Mouse (Mus musculus) limb, embryonic 11.5 days (tissue): ENCODE measurements at regions not wholly inside any gene's neighbourhood (a gene's known extent, or its start where the extent isn't known, plus 50 kb on each side); places are given as distances from the start of the nearest gene placed in this dataset.

Source experiments
- ATAC-seq: fragments of 200-750 bp; cut with Nextera tagmentation; 2 replicates; pipeline ENCODE4 v1.8.0; 2017; ENCODE audit warnings: low read depth; ENCODE audit not compliant: insufficient number of reproducible peaks, low FRiP score, low TSS enrichment
- DNase-seq: peaks from one replicate; pipeline ENCODE4 v3.0.0-alpha.2; 2015; ENCODE audit warnings: low spot score
- H3K27ac ChIP-seq: fragments of 300-500 bp; sonication (generic); replicated peaks from 2 replicates; pipeline ENCODE4 v1.5.1; 2014; ENCODE audit warnings: low read depth, mild to moderate bottlenecking, low read length
- H3K27me3 ChIP-seq: fragments of 300-500 bp; sonication (generic); 2 replicates; pipeline ENCODE4 v1.6.1; 2014; ENCODE audit warnings: mild to moderate bottlenecking, low read length, mixed read lengths; ENCODE audit not compliant: control insufficient read depth, insufficient read depth
- H3K36me3 ChIP-seq: fragments of 300-500 bp; sonication (generic); 2 replicates; pipeline ENCODE4 v1.6.1; 2014; ENCODE audit warnings: mild to moderate bottlenecking, low read length, moderate library complexity, mixed read lengths; ENCODE audit not compliant: control insufficient read depth, insufficient read depth
- H3K4me1 ChIP-seq: fragments of 300-500 bp; sonication (generic); 2 replicates; pipeline ENCODE4 v1.6.1; 2014; ENCODE audit warnings: low read length, mixed read lengths; ENCODE audit not compliant: control insufficient read depth, insufficient read depth
- H3K4me2 ChIP-seq: fragments of 300-500 bp; sonication (generic); 2 replicates; pipeline ENCODE4 v1.6.1; 2014; ENCODE audit warnings: low read depth, mild to moderate bottlenecking, moderate library complexity; ENCODE audit not compliant: severe bottlenecking
- H3K4me3 ChIP-seq: fragments of 300-500 bp; sonication (generic); 2 replicates; pipeline ENCODE4 v1.5.1; 2014; ENCODE audit warnings: low read depth, low read length
- H3K9ac ChIP-seq: fragments of 300-500 bp; sonication (generic); 2 replicates; pipeline ENCODE4 v1.6.1; 2014; ENCODE audit warnings: mild to moderate bottlenecking, low read length
- H3K9me3 ChIP-seq: fragments of 300-500 bp; sonication (generic); 2 replicates; pipeline ENCODE4 v1.6.1; 2016; ENCODE audit warnings: low read length; ENCODE audit not compliant: control insufficient read depth
- WGBS: fragments of 180-500 bp; shearing (Covaris S2); extraction: QIAGEN DNeasy Blood & Tissue Kit; methylation state at CpG from one replicate; pipeline ENCODE4 v1.1.7; 2014; 5-methylcytosine and 5-hydroxymethylcytosine counted together

DNA sequence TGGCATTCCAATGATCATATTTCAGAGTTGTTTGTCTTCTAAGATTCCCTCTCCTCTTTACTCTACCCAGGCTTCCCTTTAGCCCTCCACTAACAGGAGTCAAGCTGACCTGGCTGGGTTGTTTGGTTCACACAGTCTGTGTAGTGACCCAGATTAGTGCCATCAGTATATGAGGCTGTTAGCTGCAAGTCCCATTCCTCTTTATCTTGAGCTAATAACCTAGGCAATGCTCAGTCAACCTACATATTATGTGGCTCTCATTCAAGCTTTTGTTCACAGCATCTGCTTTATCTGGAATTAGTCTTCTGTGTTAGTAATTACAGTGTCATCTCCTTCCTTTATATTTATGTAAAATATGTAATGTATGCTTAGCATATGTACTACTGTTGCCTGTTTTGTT lies 490.1 kb upstream of the Syt1 start:
- no peak overlapping the region for H3K9ac ChIP-seq
- H3K4me3 ChIP-seq: no peak overlapping the region
- no peaks in the 10 kb centered on the region for H3K9me3 ChIP-seq
- H3K27ac ChIP-seq: no peak overlapping the region
- DNase-seq (no peak), ATAC-seq (no peak)
- H3K36me3 ChIP-seq: no peaks in the 10 kb centered on the region
- H3K27me3 ChIP-seq: no peaks in the 10 kb centered on the region
- H3K4me2 ChIP-seq: no peak overlapping the region
- H3K4me1 ChIP-seq: no peaks in the 10 kb centered on the region

DNA sequence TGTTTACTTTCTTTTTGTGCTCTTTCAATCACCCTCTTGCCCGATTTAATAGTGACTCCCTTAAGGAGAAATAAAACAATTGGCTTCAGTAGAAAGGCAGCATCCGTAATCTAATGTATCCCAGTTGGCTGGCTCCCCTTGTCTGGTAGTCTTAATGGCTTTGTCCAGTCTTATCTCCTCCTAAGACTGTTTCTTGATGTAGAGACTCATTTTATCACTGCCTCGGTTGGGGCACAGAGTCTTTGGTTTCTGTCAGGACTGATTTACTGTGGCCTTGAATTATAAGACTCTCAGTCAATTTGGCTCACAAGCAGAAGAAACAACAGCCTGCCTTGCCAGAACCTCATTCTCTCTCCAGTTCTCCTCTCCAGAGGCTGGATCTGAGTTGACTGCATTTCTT lies 487.5 kb upstream of the Syt1 start:
- no peaks in the 10 kb centered on the region for H3K27me3 ChIP-seq
- no peaks in the 10 kb centered on the region for H3K4me1 ChIP-seq
- no peak for DNase-seq
- H3K36me3 ChIP-seq: no peaks in the 10 kb centered on the region
- no peak overlapping the region for H3K27ac ChIP-seq
- no peak overlapping the region for H3K4me2 ChIP-seq
- H3K9me3 ChIP-seq: no peaks in the 10 kb centered on the region
- no peak overlapping the region for H3K4me3 ChIP-seq
- no peak overlapping the region for H3K9ac ChIP-seq
- WGBS: 76% methylated on average over 3 of the region's 3 CpGs
- no peak for ATAC-seq

DNA sequence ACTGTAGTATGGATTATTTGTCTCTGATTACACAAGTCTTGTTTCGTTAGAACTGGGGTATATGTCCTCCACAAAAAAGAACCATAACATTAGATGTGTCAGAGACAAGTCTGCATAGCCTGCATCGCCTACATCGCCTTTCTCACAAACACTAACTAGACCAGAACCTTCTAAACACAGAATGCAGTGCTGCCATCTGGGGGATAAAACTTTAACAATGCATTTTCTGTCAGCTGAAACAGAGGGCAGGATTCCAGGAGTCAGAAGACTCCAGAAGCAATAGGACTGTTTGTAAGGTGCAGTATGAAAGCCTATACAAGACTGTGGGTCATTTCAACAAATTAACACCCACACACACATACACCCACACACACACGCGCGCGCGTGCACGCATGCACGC lies 485.4 kb upstream of the Syt1 start:
- 86% methylated on average over 10 of the region's 10 CpGs for WGBS
- no peaks in the 10 kb centered on the region for H3K4me1 ChIP-seq

DNA sequence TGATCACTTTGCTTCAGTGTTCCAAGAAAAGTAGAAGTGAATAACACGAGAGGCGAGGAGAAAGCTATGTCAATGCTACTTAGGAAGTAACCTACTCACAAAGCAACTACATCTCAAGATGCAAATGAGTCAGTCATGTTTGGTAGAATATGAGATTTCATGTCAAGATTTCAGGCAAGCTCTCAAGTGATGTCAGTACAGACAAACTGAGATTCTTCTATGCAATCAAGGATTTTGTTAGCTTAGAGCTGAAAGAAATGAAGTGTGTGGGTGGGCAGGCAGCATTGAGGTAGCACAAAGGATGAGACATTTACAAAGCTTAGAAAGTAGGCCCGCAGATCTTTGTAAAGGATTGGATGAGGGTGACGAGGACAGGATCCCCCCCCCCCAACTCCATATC lies 480.0 kb upstream of the Syt1 start:
- ATAC-seq: no peak
- Histone ChIP-seq H3K27ac (no peak overlapping the region), H3K9me3 (no peaks in the 10 kb centered on the region), H3K36me3 (no peaks in the 10 kb centered on the region), H3K27me3 (no peaks in the 10 kb centered on the region), H3K4me1 (no peaks in the 10 kb centered on the region), H3K9ac (no peak overlapping the region), H3K4me2 (no peak overlapping the region), H3K4me3 (no peak overlapping the region)
- no peak for DNase-seq
- WGBS: 87% methylated on average over 4 of the region's 4 CpGs

More for the DNA sequence above, 485.4 kb upstream of the Syt1 start:
- H3K9me3 ChIP-seq: no peaks in the 10 kb centered on the region
- ATAC-seq (no peak; the same call in 1 of the 2 replicates), DNase-seq (no peak)
- H3K36me3 ChIP-seq: no peaks in the 10 kb centered on the region
- no peak overlapping the region for H3K9ac ChIP-seq
- H3K4me2 ChIP-seq: no peak overlapping the region
- H3K27me3 ChIP-seq: no peaks in the 10 kb centered on the region
- no peak overlapping the region for H3K4me3 ChIP-seq
- H3K27ac ChIP-seq: no peak overlapping the region

DNA sequence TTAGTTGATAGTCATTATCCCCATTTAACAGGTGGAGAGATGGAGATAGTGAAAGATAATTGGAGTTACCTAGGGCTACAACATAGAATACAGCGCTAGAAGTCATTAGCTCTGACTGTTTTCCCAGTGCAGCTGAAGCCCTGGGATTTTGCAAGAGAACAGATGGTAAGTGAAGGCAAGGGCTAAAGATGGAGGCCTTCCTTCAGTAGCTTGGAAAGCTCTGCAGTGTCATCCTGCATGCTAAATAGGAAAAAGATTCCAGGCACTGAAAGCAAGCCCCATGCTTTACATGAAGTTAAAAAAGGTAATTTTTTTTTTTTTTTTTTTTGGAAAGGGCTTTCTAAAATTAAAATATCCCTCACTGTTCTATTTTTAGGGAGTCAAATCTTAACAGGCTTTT lies 477.2 kb upstream of the Syt1 start:
- Histone ChIP-seq H3K4me1 (no peaks in the 10 kb centered on the region), H3K27me3 (no peaks in the 10 kb centered on the region), H3K9me3 (no peaks in the 10 kb centered on the region), H3K4me3 (no peak overlapping the region), H3K4me2 (no peak overlapping the region), H3K36me3 (no peaks in the 10 kb centered on the region), H3K27ac (no peak overlapping the region), H3K9ac (no peak overlapping the region)
- ATAC-seq: no peak
- WGBS: 89% methylated on average over 1 of the region's 1 CpGs
- no peak for DNase-seq

DNA sequence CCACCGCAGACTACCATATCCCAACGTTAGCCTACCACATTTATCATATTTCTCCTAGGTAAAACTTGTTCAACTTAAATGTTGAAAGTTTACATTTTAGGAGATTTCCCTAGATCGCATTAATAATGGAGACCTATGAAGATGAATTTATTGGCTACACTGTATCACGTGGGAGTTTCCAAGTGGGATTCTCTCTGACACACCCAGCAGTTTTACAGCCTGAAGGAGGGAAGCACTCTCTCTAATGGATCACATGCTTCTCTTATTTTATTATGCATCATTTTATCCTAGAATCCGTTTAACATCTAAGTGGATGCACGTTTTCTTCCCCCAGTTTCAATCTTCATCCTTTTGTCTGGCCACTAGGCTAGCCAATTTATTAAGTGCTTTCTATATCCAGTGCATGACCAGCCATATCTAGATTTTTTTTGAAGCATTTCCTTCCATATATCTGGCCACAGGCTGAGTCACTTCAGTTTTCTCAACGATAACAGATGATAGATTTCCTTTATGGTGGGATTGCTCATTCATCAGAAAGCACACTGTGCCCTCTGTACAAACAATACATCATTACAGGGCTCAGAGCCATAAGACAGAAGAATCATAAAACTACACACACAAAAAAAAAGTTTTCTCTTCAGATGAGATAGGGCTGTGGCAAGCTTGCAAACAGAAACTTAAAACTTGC lies 476.3 kb upstream of the Syt1 start:
- Histone ChIP-seq H3K27ac (no peak overlapping the region), H3K4me2 (no peak overlapping the region), H3K27me3 (no peaks in the 10 kb centered on the region), H3K4me3 (no peak overlapping the region), H3K9me3 (no peaks in the 10 kb centered on the region), H3K9ac (no peak overlapping the region), H3K4me1 (no peaks in the 10 kb centered on the region), H3K36me3 (no peaks in the 10 kb centered on the region)
- no peak for ATAC-seq
- WGBS: 87% methylated on average over 7 of the region's 7 CpGs
- DNase-seq: no peak

DNA sequence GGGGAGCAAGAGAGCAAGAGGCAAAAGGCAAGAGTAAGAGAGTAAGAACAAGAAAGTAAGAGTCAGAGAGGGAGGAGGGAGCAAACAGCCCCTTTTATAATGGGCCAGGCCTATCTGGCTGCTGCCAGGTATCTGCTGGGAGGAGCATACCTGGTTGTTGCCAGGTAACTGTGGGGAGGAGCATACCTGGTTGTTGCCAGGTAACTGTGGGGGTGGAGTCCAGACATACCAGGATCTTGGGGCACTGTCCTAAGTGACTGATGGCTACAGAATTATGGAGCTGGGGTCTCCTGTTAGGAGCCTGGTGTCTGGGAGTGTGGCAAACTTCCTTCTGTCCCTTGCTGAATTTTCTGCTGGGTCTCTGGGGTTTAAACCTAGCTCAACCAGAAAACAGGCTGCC lies 469.8 kb upstream of the Syt1 start:
- Histone ChIP-seq H3K4me1 (no peaks in the 10 kb centered on the region), H3K4me3 (no peak overlapping the region), H3K27me3 (no peaks in the 10 kb centered on the region), H3K9me3 (no peaks in the 10 kb centered on the region), H3K9ac (no peak overlapping the region), H3K36me3 (no peaks in the 10 kb centered on the region), H3K27ac (no peak overlapping the region), H3K4me2 (no peak overlapping the region)
- no peak for DNase-seq
- no peak for ATAC-seq

DNA sequence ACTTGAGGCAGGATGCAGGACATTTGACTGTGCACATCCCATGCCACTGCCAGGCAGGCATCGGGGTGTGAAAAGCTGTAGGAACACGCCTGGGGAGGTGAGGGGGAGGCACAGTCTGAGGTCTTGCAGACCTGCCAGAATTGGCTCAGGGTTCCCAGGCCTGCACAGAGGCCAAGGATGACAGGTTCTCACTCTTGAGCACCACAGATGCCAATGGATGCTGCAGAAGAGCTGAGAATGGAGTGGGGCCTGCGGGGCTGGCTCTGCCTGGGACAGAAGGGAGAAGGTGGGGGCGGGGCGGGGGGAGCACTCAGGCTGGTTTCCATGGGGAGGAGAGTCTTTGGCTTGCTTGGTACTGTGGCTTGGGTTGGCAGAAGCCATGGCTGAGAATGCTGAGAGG lies 469.2 kb upstream of the Syt1 start:
- H3K36me3 ChIP-seq: no peaks in the 10 kb centered on the region
- no peak overlapping the region for H3K4me2 ChIP-seq
- H3K27ac ChIP-seq: no peak overlapping the region
- no peak overlapping the region for H3K4me3 ChIP-seq
- no peaks in the 10 kb centered on the region for H3K27me3 ChIP-seq
- WGBS: 70% methylated on average over 5 of the region's 5 CpGs
- H3K9ac ChIP-seq: no peak overlapping the region
- H3K9me3 ChIP-seq: no peaks in the 10 kb centered on the region
- H3K4me1 ChIP-seq: no peaks in the 10 kb centered on the region
- ATAC-seq: no peak
- DNase-seq: no peak

DNA sequence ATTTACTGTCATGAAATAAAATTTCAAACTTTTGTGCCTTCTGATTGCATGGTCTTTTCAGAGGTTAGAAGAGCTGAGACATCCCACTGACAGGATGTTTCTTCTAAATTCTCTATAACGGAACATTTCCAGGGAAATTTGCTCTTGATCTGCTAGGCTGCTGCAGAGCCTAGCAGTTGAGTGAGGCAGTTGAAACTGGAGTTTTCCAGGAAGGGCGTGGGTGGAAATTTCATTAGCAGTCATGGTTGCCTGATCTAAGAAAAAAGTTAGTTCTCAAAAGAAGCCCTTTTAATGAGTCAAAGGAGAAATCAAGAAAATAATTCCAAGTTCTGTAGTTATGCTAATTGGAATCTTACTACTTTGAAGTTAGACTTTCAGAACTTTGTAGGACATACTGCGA lies 455.7 kb upstream of the Syt1 start:
- WGBS: 87% methylated on average over 3 of the region's 3 CpGs
- Histone ChIP-seq H3K4me2 (no peak overlapping the region), H3K27me3 (no peaks in the 10 kb centered on the region), H3K9ac (no peak overlapping the region), H3K9me3 (no peaks in the 10 kb centered on the region), H3K4me1 (no peaks in the 10 kb centered on the region), H3K36me3 (no peaks in the 10 kb centered on the region), H3K27ac (no peak overlapping the region), H3K4me3 (no peak overlapping the region)
- ATAC-seq (no peak), DNase-seq (no peak)
